Mouse (Mus musculus) C2C12 (cell line): ENCODE measurements around the gene Tgfbr3.

Experiments used
- MAX ChIP-seq: IDR thresholded peaks from one replicate; pipeline ENCODE4 v1.6.1; 2011; ENCODE audit warnings: mild to moderate bottlenecking, control low read depth
- MYOG ChIP-seq: IDR thresholded peaks from one replicate; pipeline ENCODE4 v1.6.1; 2011; ENCODE audit not compliant: control insufficient read depth, insufficient read length; ENCODE audit errors: extremely low read depth
- USF1 ChIP-seq: IDR thresholded peaks from one replicate; pipeline ENCODE4 v1.6.1; 2011; ENCODE audit warnings: low read depth, mild to moderate bottlenecking, control low read depth, moderate library complexity

- no peak for TF ChIP-seq MAX
- no peak for TF ChIP-seq USF1
- TF ChIP-seq MYOG, result no peak
Measured at GRCm38 (mm10) chr5:107268121-107269005, 21.1 kb downstream of the Tgfbr3 start.
